Mouse (Mus musculus) activated CD4-positive, CD25-positive, alpha-beta regulatory T cell, adult 4 months (primary cell): ENCODE data around the gene Epor. TPM values are rescaled to one million over a fixed set of nuclear protein-coding genes. Genes with fewer than 3 reads are reported as not detected.

Experiments used
- ATAC-seq: one replicate; pipeline ENCODE4 v1.8.0; 2017
- polyA plus RNA-seq, 2 experiments: library from polyadenylated mRNA; unstranded; fragments of 100-300 nt; shearing (Covaris generic); gene quantifications; one replicate each; pipeline ENCODE4 v1.2.1; 2017

Gene Epor
- polyA plus RNA-seq, 2 experiments from 2014 or later: 0.36 TPM; not detected in 1

- peak; percentile 95 for ATAC-seq
Measured at GRCm38 (mm10) chr9:21936692-21937570, 26.4 kb downstream of the Epor start, which contains the start of gene Plppr2. Gene Plppr2, plus strand, starts transcription at chr9:21937033.

GRCm38 (mm10) chr9:21935466-21936131, 27.7 kb downstream of the Epor start:
- ATAC-seq: no peak

GRCm38 (mm10) chr9:21934021-21934420, 29.3 kb downstream of the Epor start:
- ATAC-seq: no peak

GRCm38 (mm10) chr9:21932445-21933137, 30.7 kb downstream of the Epor start:
- no peak for ATAC-seq

GRCm38 (mm10) chr9:21932006-21932405, 31.3 kb downstream of the Epor start:
- no peak for ATAC-seq

GRCm38 (mm10) chr9:21929208-21929607, 34.1 kb downstream of the Epor start:
- ATAC-seq: no peak

GRCm38 (mm10) chr9:21927208-21927753, 36.0 kb downstream of the Epor start, which contains the start of the genes Ccdc159 and Tmem205:
Gene Ccdc159, plus strand, starts transcription at chr9:21927471.
Gene Tmem205, minus strand, starts transcription at chr9:21927556.
- peak; percentile 23 for ATAC-seq

GRCm38 (mm10) chr9:21926784-21927183, 36.5 kb downstream of the Epor start:
- ATAC-seq: no peak

GRCm38 (mm10) chr9:21926155-21926554, 37.2 kb downstream of the Epor start:
- ATAC-seq: no peak

- no peak for ATAC-seq
Measured at GRCm38 (mm10) chr9:21925506-21925905, 37.8 kb downstream of the Epor start.

GRCm38 (mm10) chr9:21925034-21925433, 38.3 kb downstream of the Epor start:
- ATAC-seq: no peak

- no peak for ATAC-seq
Measured at GRCm38 (mm10) chr9:21924099-21924493, 39.2 kb downstream of the Epor start.

- no peak for ATAC-seq
Measured at GRCm38 (mm10) chr9:21923490-21924098, 39.7 kb downstream of the Epor start.

- ATAC-seq: no peak
Measured at GRCm38 (mm10) chr9:21923036-21923435, 40.3 kb downstream of the Epor start.

- ATAC-seq: no peak
Measured at GRCm38 (mm10) chr9:21918692-21919384, 44.5 kb downstream of the Epor start.

GRCm38 (mm10) chr9:21918035-21918592, 45.2 kb downstream of the Epor start, which contains the start of gene Rab3d:
Gene Rab3d, minus strand, starts transcription at chr9:21918192.
- ATAC-seq: peak; percentile 90

GRCm38 (mm10) chr9:21917493-21918034, 45.7 kb downstream of the Epor start:
- peak; percentile 15 for ATAC-seq

GRCm38 (mm10) chr9:21916851-21917492, 46.3 kb downstream of the Epor start:
- no peak for ATAC-seq

GRCm38 (mm10) chr9:21909474-21910223, 53.7 kb downstream of the Epor start:
- no peak for ATAC-seq
